Mouse (Mus musculus): ENCODE measurements around the gene Ano10. TPM values are rescaled to one million over a fixed set of nuclear protein-coding genes. Genes with fewer than 3 reads are reported as not detected.

Ano10 gene
- total RNA-seq, 2 experiments from 2014 or later = 5.1 to 28.1 TPM

GRCm38 (mm10) chr9:122295396-122295795, 1.2 kb upstream of the Ano10 start:
- no peak for ATAC-seq (replicated peaks; ENCODE audit: low FRiP score, poor library complexity, severe bottlenecking)

- ATAC-seq (replicated peaks; ENCODE audit: low FRiP score, poor library complexity, severe bottlenecking) = no peak
These were observed 370 bp downstream of the Ano10 start for GRCm38 (mm10) chr9:122293865-122294241.

- ATAC-seq (replicated peaks; ENCODE audit: low FRiP score, poor library complexity, severe bottlenecking) = no peak
These were observed 4.0 kb downstream of the Ano10 start for GRCm38 (mm10) chr9:122290192-122290591.

GRCm38 (mm10) chr9:122288416-122288815, 5.8 kb downstream of the Ano10 start:
- no peak for ATAC-seq (replicated peaks; ENCODE audit: low FRiP score, poor library complexity, severe bottlenecking)

GRCm38 (mm10) chr9:122287526-122287925, 6.7 kb downstream of the Ano10 start:
- ATAC-seq (replicated peaks; ENCODE audit: low FRiP score, poor library complexity, severe bottlenecking) = no peak

- no peak for ATAC-seq (replicated peaks; ENCODE audit: low FRiP score, poor library complexity, severe bottlenecking)
These were observed 8.4 kb downstream of the Ano10 start for GRCm38 (mm10) chr9:122285833-122286310.

GRCm38 (mm10) chr9:122285146-122285832, 8.9 kb downstream of the Ano10 start:
- ATAC-seq (replicated peaks; ENCODE audit: low FRiP score, poor library complexity, severe bottlenecking) = no peak

- ATAC-seq (replicated peaks; ENCODE audit: low FRiP score, poor library complexity, severe bottlenecking) = no peak
These were observed 9.5 kb downstream of the Ano10 start for GRCm38 (mm10) chr9:122284696-122285095.

GRCm38 (mm10) chr9:122281004-122281403, 13.2 kb downstream of the Ano10 start:
- no peak for ATAC-seq (replicated peaks; ENCODE audit: low FRiP score, poor library complexity, severe bottlenecking)

- no peak for ATAC-seq (replicated peaks; ENCODE audit: low FRiP score, poor library complexity, severe bottlenecking)
These were observed 17.6 kb downstream of the Ano10 start for GRCm38 (mm10) chr9:122276665-122277064.

- ATAC-seq (replicated peaks; ENCODE audit: low FRiP score, poor library complexity, severe bottlenecking) = no peak
These were observed 18.1 kb downstream of the Ano10 start for GRCm38 (mm10) chr9:122276134-122276533.

GRCm38 (mm10) chr9:122274346-122274745, 19.9 kb downstream of the Ano10 start:
- ATAC-seq (replicated peaks; ENCODE audit: low FRiP score, poor library complexity, severe bottlenecking) = no peak

- ATAC-seq (replicated peaks; ENCODE audit: low FRiP score, poor library complexity, severe bottlenecking) = no peak
These were observed 20.3 kb downstream of the Ano10 start for GRCm38 (mm10) chr9:122273879-122274278.

- ATAC-seq (replicated peaks; ENCODE audit: low FRiP score, poor library complexity, severe bottlenecking) = no peak
These were observed 22.4 kb downstream of the Ano10 start for GRCm38 (mm10) chr9:122271866-122272265.

- ATAC-seq (replicated peaks; ENCODE audit: low FRiP score, poor library complexity, severe bottlenecking) = no peak
These were observed 22.9 kb downstream of the Ano10 start for GRCm38 (mm10) chr9:122271318-122271717.

GRCm38 (mm10) chr9:122270913-122271312, 23.3 kb downstream of the Ano10 start:
- ATAC-seq (replicated peaks; ENCODE audit: low FRiP score, poor library complexity, severe bottlenecking) = no peak

- ATAC-seq (replicated peaks; ENCODE audit: low FRiP score, poor library complexity, severe bottlenecking) = no peak
These were observed 24.8 kb downstream of the Ano10 start for GRCm38 (mm10) chr9:122269256-122270041.

- no peak for ATAC-seq (replicated peaks; ENCODE audit: low FRiP score, poor library complexity, severe bottlenecking)
These were observed 28.6 kb downstream of the Ano10 start for GRCm38 (mm10) chr9:122265526-122266210.

- no peak for ATAC-seq (replicated peaks; ENCODE audit: low FRiP score, poor library complexity, severe bottlenecking)
These were observed 31.1 kb downstream of the Ano10 start for GRCm38 (mm10) chr9:122263140-122263539.

GRCm38 (mm10) chr9:122254386-122254785, 39.8 kb downstream of the Ano10 start:
- no peak for ATAC-seq (replicated peaks; ENCODE audit: low FRiP score, poor library complexity, severe bottlenecking)

- no peak for ATAC-seq (replicated peaks; ENCODE audit: low FRiP score, poor library complexity, severe bottlenecking)
These were observed 42.1 kb downstream of the Ano10 start for GRCm38 (mm10) chr9:122252113-122252512.
